Mouse (Mus musculus) embryonic facial prominence, embryonic 12.5 days (tissue): ENCODE results near the gene Spata32. TPM values are rescaled to one million over a fixed set of nuclear protein-coding genes. Genes with fewer than 3 reads are reported as not detected.

Experiments used
- ATAC-seq: fragments of 200-750 bp; cut with Nextera tagmentation; 2 replicates; pipeline ENCODE4 v1.8.0; 2017; ENCODE audit not compliant: insufficient number of reproducible peaks, insufficient read depth, low FRiP score, low TSS enrichment
- H3K27ac ChIP-seq: fragments of 300-500 bp; sonication (generic); 2 replicates; pipeline ENCODE4 v1.5.1; 2016; ENCODE audit warnings: mild to moderate bottlenecking
- H3K27me3 ChIP-seq: fragments of 300-500 bp; sonication (generic); 2 replicates; pipeline ENCODE4 v1.6.1; 2016; ENCODE audit warnings: mild to moderate bottlenecking, moderate library complexity
- H3K36me3 ChIP-seq: fragments of 300-500 bp; sonication (generic); 2 replicates; pipeline ENCODE4 v1.6.1; 2016; ENCODE audit warnings: mild to moderate bottlenecking
- H3K4me1 ChIP-seq: fragments of 300-500 bp; sonication (generic); 2 replicates; pipeline ENCODE4 v1.6.1; 2016
- H3K4me2 ChIP-seq: fragments of 300-500 bp; sonication (generic); replicated peaks from 2 replicates; pipeline ENCODE4 v1.6.1; 2016; ENCODE audit warnings: mild to moderate bottlenecking, moderate library complexity
- H3K4me3 ChIP-seq: fragments of 300-500 bp; sonication (generic); 2 replicates; pipeline ENCODE4 v1.5.1; 2016; ENCODE audit warnings: mild to moderate bottlenecking
- H3K9ac ChIP-seq: fragments of 300-500 bp; sonication (generic); 2 replicates; pipeline ENCODE4 v1.6.1; 2016; ENCODE audit warnings: mild to moderate bottlenecking, moderate library complexity
- H3K9me3 ChIP-seq: fragments of 300-500 bp; sonication (generic); 2 replicates; pipeline ENCODE4 v1.6.1; 2016; ENCODE audit warnings: mild to moderate bottlenecking, moderate library complexity
- WGBS: fragments of 180-500 bp; shearing (Covaris S2); methylation state at CpG from one replicate; pipeline ENCODE4 v1.1.7; 2016; 5-methylcytosine and 5-hydroxymethylcytosine counted together
- polyA plus RNA-seq: library from polyadenylated mRNA; unstranded; fragments of >200 nt; fragmentation: Nextera tagmentation; extraction: Ambion mirVana; gene quantifications from 2 replicates; pipeline ENCODE4 v1.2.1, GENCODE M21; 2016

The Spata32 gene
- polyA plus RNA-seq, 1 experiment from 2014 or later, result not detected

DNA sequence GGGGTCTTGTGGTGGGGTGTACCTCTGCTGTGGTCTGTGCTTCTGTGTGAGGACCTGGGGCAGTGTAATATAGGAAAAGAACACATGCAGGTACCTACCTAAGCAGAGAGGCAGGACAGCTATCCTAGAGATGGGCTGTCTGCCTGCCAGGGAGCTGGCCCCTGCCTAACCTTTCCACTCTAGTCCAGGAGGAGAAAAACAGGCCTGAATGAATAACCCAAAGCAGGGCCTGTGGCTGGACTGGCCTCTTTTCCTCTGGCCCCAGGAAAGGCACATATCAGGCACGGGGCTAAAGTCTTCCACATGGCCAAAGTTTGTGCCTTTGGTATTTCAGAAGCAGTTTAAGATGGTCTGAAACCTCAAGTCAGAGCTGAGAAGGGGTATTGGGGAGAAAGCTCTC is 37.8 kb downstream of the Spata32 start:
- ATAC-seq, result no peak
- 54% methylated on average over 1 of the region's 1 CpGs for WGBS
- H3K27ac ChIP-seq, result no peak overlapping the region

DNA sequence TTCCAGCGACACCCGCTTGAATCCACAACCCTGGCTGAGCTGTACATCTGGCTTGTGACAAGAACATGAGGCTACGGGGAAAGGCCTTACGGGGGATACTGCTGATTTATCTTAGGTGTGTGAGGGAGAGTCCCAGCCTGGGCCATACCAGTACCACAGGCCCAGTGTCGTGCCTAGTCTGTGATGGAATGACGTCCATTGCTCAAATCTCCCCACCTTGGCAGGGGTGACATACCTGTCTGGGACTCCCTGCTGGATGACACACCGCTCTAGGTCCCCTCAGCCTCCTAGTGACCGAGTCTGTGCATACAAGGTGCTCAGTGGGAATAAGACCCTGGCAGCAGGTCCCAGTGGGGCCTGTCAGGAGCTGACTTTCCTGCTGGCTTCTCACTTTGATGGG is 39.5 kb downstream of the Spata32 start:
- H3K4me1 ChIP-seq, result peaks cover 3% of the 10 kb centered on the region; the same call in 1 of the 2 replicates
- H3K9ac ChIP-seq, result no peak overlapping the region
- no peaks in the 10 kb centered on the region for H3K36me3 ChIP-seq
- H3K9me3 ChIP-seq, result no peaks in the 10 kb centered on the region
- no peak overlapping the region for H3K4me3 ChIP-seq
- 87% methylated on average over 8 of the region's 8 CpGs for WGBS
- peaks cover 9% of the 10 kb centered on the region; the same call in 1 of the 2 replicates for H3K27me3 ChIP-seq
- no peak for ATAC-seq
- no peak overlapping the region for H3K4me2 ChIP-seq
- no peak overlapping the region for H3K27ac ChIP-seq

More for the DNA sequence above, 37.8 kb downstream of the Spata32 start:
- H3K4me1 ChIP-seq, result no peaks in the 10 kb centered on the region
- H3K9me3 ChIP-seq, result no peaks in the 10 kb centered on the region
- peaks cover 6% of the 10 kb centered on the region; the same call in 1 of the 2 replicates for H3K27me3 ChIP-seq
- no peaks in the 10 kb centered on the region for H3K36me3 ChIP-seq
- no peak overlapping the region for H3K4me2 ChIP-seq
- H3K9ac ChIP-seq, result no peak overlapping the region
- no peak overlapping the region for H3K4me3 ChIP-seq

DNA sequence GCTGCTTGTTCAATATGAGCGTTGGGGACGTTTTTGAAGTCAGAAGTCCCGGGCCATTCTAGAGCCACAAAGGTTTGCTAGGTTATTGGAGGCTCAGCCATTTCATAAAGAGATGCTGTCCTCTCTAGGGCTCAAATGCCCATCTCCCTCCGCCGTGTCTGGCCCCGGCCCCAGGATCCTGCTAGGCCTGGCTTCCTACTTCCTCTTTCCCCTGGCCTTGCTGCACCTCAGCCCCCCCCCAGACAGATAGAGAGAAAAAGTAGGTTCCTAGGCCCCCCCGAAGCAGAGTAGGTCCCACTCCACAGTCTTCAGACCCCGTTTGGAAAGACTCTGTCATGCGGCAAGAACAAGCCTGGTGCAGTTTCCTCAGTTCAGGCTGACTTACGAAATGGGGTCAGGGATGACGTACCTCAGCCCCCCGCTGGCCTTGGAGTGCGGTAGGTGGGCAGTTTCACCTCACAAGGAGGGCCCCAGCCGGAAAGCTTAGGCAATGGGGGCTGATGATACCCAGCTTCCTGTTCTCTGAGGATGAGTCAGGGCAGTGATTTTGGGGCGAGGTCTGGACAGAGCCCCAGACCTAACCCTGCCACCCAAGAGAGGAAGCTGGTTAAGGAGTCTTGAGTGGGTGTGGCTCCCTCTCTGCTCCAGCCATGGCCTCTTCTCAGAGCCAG is 40.3 kb downstream of the Spata32 start:
- Histone ChIP-seq H3K36me3 (no peaks in the 10 kb centered on the region), H3K4me1 (peaks cover 3% of the 10 kb centered on the region; the same call in 1 of the 2 replicates), H3K27ac (no peak overlapping the region), H3K9ac (no peak overlapping the region), H3K4me2 (no peak overlapping the region), H3K4me3 (no peak overlapping the region), H3K9me3 (no peaks in the 10 kb centered on the region), H3K27me3 (peaks cover 17% of the 10 kb centered on the region)
- ATAC-seq, result no peak
- 84% methylated on average over 15 of the region's 15 CpGs for WGBS

DNA sequence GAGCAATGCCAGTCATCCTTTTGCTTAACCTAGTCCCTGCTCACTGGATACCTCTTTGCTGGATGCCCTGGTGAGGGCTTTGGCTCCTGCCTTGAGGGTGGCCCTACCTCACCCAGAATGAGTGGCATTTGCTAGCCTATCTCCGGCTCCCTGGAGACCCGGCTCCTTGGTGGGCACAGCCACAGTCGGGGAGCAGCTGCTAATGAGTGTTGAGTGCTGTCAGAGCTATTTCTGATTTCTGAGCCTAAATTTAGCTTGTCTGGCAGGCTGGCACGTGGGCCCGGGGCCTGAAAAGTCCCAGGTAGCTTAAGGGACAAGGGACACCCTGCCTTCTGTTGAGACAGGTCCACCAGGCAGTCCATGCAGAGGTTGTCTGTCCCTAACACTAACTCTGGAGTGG is 41.0 kb downstream of the Spata32 start:
- Histone ChIP-seq H3K4me2 (no peak overlapping the region), H3K36me3 (no peaks in the 10 kb centered on the region), H3K9me3 (no peaks in the 10 kb centered on the region), H3K4me3 (no peak overlapping the region), H3K9ac (no peak overlapping the region), H3K27ac (no peak overlapping the region), H3K27me3 (peaks cover 18% of the 10 kb centered on the region), H3K4me1 (peaks cover 3% of the 10 kb centered on the region; the same call in 1 of the 2 replicates)
- ATAC-seq, result no peak
- 83% methylated on average over 5 of the region's 5 CpGs for WGBS

DNA sequence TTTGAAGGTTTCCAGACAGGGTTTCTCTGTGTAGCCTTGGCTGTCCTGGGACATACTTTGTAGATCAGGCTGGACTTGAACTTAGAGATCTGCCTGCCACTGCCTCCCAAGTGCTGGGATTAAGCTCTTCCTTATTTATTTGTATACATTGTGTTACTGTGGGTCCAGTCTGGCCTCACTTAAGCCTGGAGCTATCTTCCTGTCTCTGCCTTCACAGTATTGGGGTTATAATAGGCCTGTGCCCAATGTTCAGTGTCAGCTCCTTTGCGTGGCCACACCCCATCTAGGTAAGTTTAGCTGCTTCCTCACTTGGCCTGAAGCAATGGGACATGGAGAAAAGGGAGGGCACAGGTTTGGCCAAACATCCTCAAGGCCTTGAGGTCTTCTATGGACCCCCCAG is 41.7 kb downstream of the Spata32 start:
- Histone ChIP-seq H3K9me3 (no peaks in the 10 kb centered on the region), H3K4me3 (no peak overlapping the region), H3K4me2 (no peak overlapping the region), H3K9ac (no peak overlapping the region), H3K4me1 (peaks cover 3% of the 10 kb centered on the region; the same call in 1 of the 2 replicates), H3K36me3 (no peaks in the 10 kb centered on the region), H3K27me3 (peaks cover 26% of the 10 kb centered on the region), H3K27ac (no peak overlapping the region)
- ATAC-seq, result no peak
- 96% methylated on average over 1 of the region's 1 CpGs for WGBS

DNA sequence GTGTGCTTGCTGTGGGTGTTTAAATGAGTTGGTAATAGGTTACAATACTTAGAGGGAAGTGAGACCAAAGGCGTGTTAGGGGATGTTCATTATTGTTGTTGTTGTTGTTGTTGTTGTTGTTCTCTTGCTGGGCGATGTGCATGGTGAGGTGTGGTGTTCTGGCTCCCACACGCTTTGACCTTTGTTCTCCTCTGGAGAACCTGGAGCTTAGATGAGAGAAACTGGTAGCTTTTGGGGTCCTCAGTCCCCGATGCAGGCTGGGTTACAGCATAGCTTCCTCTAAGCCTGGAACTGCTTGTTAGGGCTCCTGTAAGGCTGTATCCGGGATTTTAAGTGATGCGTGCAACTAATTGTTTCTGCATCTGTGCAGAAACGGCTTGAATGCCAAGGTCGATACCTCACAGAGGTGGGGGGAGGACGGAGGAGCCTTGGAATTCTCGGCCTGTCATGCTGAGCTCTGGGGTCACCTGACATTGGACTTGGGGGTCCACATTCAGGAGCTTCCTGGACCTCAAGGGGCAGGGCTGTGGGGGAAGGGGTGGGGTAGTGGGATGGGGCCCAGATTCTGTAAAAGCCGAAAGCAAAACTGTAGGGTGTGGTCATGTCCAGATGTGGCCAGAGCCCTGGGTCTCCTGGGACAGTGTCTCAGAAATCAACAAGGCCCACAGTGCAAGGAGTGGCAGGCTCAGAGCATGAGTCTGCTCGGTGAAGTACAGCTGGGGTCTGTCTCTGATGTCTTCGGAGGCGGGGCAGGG is 42.4 kb downstream of the Spata32 start:
- WGBS, result 69% methylated on average over 14 of the region's 14 CpGs
- peaks cover 8% of the 10 kb centered on the region; the same call in 1 of the 2 replicates for H3K4me1 ChIP-seq

DNA sequence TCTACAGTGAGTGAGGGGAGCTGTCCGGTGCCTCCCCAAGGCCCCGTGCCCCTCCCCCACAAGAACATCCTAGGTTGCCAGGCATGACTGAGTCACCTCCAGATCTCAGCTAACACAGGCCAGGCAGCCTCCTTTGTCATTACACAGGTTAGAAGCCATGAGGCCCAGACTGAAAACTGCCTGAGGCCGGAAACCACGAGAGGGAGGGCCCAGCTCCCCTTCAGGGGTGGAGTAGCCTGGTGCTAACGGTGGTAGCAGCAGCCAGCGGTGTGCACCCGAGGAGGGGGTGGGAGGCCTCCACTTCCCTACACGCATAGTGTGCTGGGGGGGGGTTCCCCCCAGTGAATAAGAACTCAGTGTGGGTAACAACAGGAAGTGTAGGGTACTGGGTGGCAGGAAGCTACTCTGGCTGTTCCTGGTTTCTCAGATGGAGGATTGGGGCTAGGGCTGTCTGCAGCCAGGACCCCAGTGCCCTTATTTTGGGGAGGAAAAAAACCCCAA is 43.3 kb downstream of the Spata32 start:
- H3K27me3 ChIP-seq, result peaks cover 41% of the 10 kb centered on the region
- H3K9ac ChIP-seq, result no peak overlapping the region
- no peaks in the 10 kb centered on the region for H3K36me3 ChIP-seq
- no peak overlapping the region for H3K27ac ChIP-seq
- peaks cover 8% of the 10 kb centered on the region; the same call in 1 of the 2 replicates for H3K4me1 ChIP-seq
- no peak for ATAC-seq
- H3K9me3 ChIP-seq, result no peaks in the 10 kb centered on the region
- H3K4me3 ChIP-seq, result no peak overlapping the region
- 45% methylated on average over 8 of the region's 8 CpGs for WGBS
- H3K4me2 ChIP-seq, result no peak overlapping the region

More for the DNA sequence above, 42.4 kb downstream of the Spata32 start:
- Histone ChIP-seq H3K36me3 (no peaks in the 10 kb centered on the region), H3K4me2 (no peak overlapping the region), H3K27ac (no peak overlapping the region), H3K9me3 (no peaks in the 10 kb centered on the region), H3K9ac (no peak overlapping the region), H3K4me3 (no peak overlapping the region), H3K27me3 (peaks cover 32% of the 10 kb centered on the region)
- ATAC-seq, result no peak

DNA sequence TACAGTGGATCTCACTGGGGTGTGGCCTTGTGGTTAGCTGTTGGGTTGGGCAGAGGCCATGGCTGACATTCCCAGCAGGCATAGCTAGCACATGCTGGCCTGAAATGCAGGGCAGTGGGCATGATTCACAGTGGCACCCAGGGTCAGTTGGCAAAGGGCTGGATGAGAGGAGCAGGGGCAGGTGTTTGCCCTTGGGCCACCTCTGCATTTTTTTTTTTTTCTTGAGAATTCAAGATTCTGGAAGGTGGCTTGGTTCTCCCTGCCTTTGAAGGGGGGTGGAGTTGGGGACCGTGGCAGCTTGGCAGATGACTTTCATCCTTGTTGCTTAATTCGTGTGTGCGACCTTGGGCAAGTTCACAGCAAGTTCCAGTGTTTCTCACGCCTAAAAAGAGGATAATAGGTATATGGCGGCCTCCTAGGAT is 43.8 kb downstream of the Spata32 start:
- no peak overlapping the region for H3K4me2 ChIP-seq
- 68% methylated on average over 5 of the region's 5 CpGs for WGBS
- no peak overlapping the region for H3K4me3 ChIP-seq
- no peaks in the 10 kb centered on the region for H3K36me3 ChIP-seq
- no peak for ATAC-seq
- no peak overlapping the region for H3K9ac ChIP-seq
- H3K9me3 ChIP-seq, result no peaks in the 10 kb centered on the region
- H3K4me1 ChIP-seq, result peaks cover 8% of the 10 kb centered on the region; the same call in 1 of the 2 replicates
- H3K27ac ChIP-seq, result no peak overlapping the region
- H3K27me3 ChIP-seq, result peaks cover 46% of the 10 kb centered on the region

DNA sequence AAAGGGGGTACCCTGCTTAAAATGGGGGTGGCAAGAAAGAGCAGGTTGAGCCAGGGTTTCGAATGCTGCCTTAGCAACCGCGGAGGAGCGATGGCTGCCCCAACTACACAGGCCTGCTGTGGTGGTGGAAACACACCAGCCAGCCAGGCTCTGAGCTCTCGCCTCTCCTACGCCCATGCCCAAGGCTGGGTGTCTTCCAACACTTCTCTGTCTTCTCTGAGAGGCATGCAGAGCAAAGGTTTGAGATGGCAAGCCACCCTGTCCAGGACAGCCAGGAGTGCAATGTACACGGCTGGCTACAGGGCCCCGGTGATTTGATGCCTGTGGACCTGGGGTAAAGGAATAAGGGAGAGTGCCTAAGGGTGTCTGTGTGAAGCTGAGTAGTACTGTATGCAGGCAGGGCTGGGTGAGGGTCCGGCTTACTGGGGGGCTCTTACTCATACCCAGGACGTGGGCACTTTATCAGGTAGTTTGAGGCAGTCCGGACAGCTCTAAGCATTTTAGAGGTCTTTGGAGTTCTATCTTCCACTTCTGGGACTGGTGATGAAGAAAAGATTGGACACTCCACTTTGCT is 44.4 kb downstream of the Spata32 start:
- ATAC-seq, result no peak
- WGBS, result 93% methylated on average over 11 of the region's 11 CpGs
- Histone ChIP-seq H3K4me3 (no peak overlapping the region), H3K4me1 (peaks cover 8% of the 10 kb centered on the region; the same call in 1 of the 2 replicates), H3K36me3 (no peaks in the 10 kb centered on the region), H3K9me3 (no peaks in the 10 kb centered on the region), H3K4me2 (no peak overlapping the region), H3K27ac (no peak overlapping the region), H3K9ac (no peak overlapping the region), H3K27me3 (peaks cover 51% of the 10 kb centered on the region)

DNA sequence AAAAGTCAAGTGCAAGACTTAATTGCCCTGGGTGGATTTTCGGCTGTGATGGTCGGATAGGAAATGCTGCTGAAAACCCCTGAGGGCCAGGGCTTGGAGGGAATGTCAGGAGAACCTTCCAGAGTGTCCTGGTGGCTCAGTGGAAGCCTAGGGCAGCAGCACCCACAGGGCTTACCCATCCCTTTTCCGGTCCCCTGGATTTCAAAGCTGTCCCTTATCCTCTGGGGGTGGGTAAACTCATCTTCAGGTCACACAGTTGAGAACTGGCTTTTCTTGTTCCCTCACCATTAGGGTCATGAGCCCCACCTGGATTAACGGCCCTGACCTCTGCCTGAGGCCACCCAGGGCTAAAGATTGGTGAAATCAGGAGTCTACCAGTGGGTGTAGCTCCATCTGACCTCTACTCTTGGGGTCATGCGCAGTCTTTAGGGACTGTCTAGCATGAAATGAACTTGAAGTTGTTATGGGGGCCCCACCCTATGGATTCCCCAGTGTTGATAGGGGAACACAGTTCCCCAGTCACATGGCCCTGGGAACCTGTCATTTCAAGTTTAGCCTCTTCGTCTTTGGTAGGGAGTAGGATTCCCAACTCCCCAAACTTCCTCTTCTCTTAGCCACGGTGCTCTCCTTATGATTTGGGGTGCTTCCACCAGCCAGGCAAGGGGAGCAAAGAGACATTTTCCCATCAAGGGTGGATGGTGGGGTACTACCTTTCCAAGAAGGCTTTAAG is 45.0 kb downstream of the Spata32 start:
- Histone ChIP-seq H3K27ac (no peak overlapping the region), H3K9me3 (no peaks in the 10 kb centered on the region), H3K36me3 (no peaks in the 10 kb centered on the region), H3K4me2 (no peak overlapping the region), H3K4me1 (peaks cover 8% of the 10 kb centered on the region; the same call in 1 of the 2 replicates), H3K9ac (no peak overlapping the region), H3K27me3 (peaks cover 52% of the 10 kb centered on the region), H3K4me3 (no peak overlapping the region)
- WGBS, result 84% methylated on average over 7 of the region's 7 CpGs
- ATAC-seq, result no peak

DNA sequence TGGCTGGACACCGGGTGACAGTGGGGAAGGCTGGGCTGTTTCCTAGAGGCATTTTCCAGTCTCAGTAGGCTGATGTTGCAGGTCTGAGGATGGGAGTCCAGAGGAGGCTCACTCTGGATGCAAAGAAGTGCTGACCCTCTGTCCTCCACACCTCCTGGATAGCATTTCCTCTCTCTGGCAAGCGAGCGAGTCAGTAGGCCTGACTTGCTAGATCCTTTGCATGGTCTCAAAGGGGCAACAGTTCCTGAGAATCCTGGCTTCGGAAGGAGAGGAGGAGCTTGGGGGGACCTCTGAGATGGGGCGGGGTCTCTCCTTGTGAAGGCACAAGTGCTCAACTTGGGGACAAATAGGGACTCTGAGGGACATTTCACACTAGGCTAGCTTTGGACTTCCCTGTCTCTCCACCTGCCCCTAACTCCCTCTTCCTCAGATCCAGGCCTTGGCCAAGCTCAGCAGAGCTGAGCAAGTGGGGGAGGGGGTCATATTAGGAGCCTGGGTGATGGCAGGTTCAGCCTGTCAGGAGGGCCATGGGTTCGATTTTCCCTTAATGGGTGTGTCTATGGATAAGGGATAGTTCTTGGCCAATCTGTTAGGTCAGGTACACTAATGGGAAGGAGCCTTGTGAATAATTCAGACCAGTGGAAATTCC is 45.7 kb downstream of the Spata32 start:
- H3K4me1 ChIP-seq, result peaks cover 8% of the 10 kb centered on the region; the same call in 1 of the 2 replicates
- H3K27ac ChIP-seq, result no peak overlapping the region
- ATAC-seq, result no peak
- no peak overlapping the region for H3K9ac ChIP-seq
- WGBS, result 55% methylated on average over 6 of the region's 6 CpGs
- H3K9me3 ChIP-seq, result no peaks in the 10 kb centered on the region
- H3K36me3 ChIP-seq, result no peaks in the 10 kb centered on the region
- peaks cover 52% of the 10 kb centered on the region for H3K27me3 ChIP-seq
- no peak overlapping the region for H3K4me3 ChIP-seq
- H3K4me2 ChIP-seq, result no peak overlapping the region
